Mouse (Mus musculus) heart, postnatal 25 days (tissue): ENCODE measurements around the gene Zic4. TPM values are rescaled to one million over a fixed set of nuclear protein-coding genes. Genes with fewer than 3 reads are reported as not detected.

ENCODE experiments used
- DNase-seq: peaks from one replicate; pipeline ENCODE4 v3.0.0; 2022; ENCODE audit warnings: low spot score
- intact Hi-C: fragments of 180-260 bp; cut with DNase I; formaldehyde crosslinking; loops from one replicate; pipeline ENCODE4 v1.15.1; 2025
- total RNA-seq, 2 experiments: library from RNA; stranded (reverse); gene quantifications; 2 replicates each; pipeline ENCODE4 v1.2.3; 2021

Gene Zic4
- total RNA-seq, 2 experiments from 2014 or later, result not detected

DNA sequence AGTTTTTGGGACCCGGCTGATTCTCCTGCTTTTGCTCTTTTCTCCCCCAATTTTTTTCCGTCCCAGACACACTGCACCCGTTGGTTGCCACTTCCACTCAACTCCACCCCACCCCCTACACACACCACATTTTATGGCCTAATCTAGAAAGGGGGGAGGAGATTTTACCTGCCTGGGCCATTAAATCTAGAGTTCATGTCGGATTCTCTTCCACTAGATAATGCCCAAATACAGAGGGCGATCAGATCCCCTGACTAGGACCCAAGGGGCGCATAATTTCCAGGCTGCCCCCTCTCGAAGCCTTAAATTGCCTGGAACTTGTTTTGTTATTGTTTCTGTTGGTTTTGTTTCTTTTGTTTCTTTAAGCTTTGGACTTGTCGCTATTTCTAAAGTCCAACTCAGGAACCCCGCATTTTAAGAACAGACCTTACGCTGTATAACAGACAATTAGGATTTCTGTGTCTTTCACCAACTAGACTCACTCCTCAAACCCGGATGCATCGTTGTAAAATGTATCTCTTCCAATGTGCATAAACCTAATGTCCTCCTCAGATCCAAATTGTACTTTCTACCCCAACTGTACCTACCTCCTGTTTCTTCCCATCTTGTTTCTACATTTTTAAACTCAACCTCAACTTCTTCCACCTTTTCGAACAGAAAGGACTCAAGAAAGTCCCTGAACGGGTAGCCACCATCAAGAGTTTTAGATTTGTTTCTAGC, 958 bp downstream of the Zic4 start:
- intact Hi-C loops, result no loop called here
- DNase-seq, result no peak

- DNase-seq, result no peak
- intact Hi-C loops, result no loop called here
Measured at GRCm38 (mm10) chr9:91363814-91364126, 1.6 kb downstream of the Zic4 start.

- DNase-seq, result no peak
- intact Hi-C loops, result no loop called here
Measured at GRCm38 (mm10) chr9:91364127-91364970, 2.1 kb downstream of the Zic4 start.

GRCm38 (mm10) chr9:91364971-91365501, 2.8 kb downstream of the Zic4 start:
- intact Hi-C loops, result no loop called here
- no peak for DNase-seq

DNA sequence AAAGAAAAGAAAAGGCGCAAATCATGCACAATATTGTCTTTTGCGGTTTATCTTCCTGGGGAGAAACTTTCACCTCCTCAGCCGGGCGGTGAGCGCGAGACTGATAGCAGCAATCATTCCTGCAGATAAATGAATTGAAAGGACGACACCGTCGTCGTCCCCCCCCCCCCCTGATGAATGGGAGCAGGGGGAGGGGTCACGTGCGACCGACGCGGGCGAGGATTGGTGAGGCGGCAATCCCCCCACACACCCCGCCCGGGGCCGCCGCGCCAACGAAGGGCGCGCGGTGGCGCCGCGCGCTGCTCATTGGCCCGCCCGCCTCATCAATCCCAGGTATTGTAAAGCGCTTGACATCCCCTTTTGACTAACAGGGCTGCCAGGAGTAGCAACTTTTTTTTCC, 3.5 kb downstream of the Zic4 start, which contains the start of gene Zic1:
Gene Zic1, minus strand, starts transcription at position 147 of the 400 bp plus-strand sequence.
- intact Hi-C loops, result no loop called here
- DNase-seq, result no peak

GRCm38 (mm10) chr9:91366226-91366998, 4.2 kb downstream of the Zic4 start:
- DNase-seq, result no peak
- intact Hi-C loops, result no loop called here

DNA sequence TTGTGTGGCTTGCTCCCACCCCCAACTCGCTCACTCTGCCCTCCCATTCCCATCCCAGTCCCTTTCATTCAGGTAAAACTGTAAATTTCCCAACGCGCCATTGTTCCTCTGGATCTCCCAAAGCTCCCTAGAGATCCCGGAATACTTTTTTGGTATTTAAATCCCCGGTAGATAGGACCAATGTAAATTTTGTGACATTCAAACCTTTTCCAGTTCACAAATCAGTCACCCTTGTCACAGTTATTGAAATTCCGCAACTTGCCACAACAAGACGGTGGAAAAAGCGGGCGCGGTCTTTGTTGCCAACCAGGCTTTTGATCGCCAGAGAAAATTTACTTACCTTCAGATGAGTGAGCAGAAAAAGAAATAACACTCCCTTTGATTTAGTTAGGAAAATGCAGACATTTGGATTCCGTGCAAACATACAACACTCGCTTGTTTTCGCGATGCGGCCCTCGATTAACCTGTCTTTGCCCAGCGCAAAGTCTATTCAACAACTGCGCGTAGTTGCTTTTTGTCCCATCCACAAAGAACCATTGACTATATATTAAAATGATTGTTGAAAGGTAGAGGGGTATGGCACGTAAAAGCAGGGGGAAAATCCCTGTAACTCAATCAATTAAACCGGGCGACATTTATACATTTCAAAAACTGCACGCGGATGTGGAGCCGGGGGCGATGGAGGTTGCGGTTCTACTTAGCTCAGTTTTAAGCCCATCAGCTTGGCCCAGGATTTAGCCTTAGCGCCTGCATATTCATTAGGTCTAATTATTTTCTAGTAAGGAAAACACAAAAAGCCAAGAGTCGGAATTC, 5.0 kb downstream of the Zic4 start:
- intact Hi-C loops, result no loop called here
- DNase-seq, result no peak

GRCm38 (mm10) chr9:91368150-91368549, 5.9 kb downstream of the Zic4 start:
- intact Hi-C loops, result no loop called here
- DNase-seq, result no peak

- intact Hi-C loops, result no loop called here
- no peak for DNase-seq
Measured at GRCm38 (mm10) chr9:91368946-91369292, 6.7 kb downstream of the Zic4 start.

DNA sequence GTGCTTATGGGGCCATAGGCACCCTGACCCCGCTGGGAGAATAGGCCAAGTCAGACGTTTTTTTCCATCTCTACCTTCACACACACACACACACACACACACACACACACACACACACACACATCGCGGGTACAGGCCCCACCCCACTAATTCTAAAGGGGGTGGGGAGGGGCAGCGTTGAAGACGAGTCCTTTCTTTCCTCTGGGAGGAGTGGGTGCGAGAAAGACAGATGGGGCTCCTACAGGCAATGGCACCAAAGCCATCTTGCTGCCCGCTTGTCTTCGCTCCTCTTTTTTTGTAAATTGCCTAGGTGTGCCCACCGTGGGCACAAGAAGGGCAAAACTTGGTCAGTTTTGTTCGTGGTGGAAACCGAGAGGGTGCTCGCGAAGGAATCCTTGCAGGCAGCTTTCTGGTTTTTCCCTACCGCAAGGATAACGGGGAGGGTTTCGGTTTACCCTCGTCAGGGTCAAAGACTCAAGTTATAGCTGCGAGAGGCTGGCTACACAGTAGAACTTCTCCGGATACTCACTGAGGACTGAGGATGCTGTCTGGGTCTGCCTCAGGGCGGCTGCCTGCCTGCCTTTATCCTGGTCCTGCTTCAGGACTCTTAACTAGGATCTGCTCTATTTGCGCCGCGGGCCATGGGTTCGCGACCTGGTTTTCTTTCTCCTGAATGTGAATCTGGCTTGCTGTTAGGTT, 7.2 kb downstream of the Zic4 start:
- intact Hi-C loops, result no loop called here

DNA sequence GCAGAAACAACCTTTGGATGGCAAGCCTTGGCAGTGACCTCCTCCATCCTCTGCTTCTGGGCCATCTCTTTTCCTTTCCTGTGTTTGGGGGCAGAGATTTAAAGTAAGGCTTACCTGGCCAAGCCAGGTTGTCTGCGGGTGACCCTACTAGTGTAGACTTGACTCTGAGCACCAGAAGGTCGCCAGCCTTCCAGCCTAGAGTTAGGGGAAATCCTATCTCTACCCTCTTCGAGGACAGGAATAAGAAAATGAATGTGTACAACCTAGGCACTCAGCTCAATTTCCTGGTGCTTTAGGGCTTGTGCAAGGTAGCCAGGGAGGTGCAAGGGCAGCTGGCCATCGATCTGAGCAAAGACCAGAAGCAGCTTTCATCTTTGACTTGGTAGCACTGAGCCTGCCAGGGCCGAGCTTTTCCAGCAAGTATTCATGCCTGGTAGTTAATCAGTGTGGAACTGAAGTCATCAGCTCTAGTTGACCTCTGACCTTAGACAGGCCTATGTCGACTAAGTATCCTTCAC, 8.0 kb downstream of the Zic4 start:
- intact Hi-C loops, result no loop called here
- no peak for DNase-seq

More for the DNA sequence above, 7.2 kb downstream of the Zic4 start:
- DNase-seq, result no peak

- intact Hi-C loops, result no loop called here
- DNase-seq, result no peak
Measured at GRCm38 (mm10) chr9:91371011-91371410, 8.8 kb downstream of the Zic4 start.

- no peak for DNase-seq
- intact Hi-C loops, result no loop called here
Measured at GRCm38 (mm10) chr9:91371608-91372007, 9.4 kb downstream of the Zic4 start.

GRCm38 (mm10) chr9:91373811-91374575, 11.8 kb downstream of the Zic4 start:
- no peak for DNase-seq
- intact Hi-C loops, result no loop called here

DNA sequence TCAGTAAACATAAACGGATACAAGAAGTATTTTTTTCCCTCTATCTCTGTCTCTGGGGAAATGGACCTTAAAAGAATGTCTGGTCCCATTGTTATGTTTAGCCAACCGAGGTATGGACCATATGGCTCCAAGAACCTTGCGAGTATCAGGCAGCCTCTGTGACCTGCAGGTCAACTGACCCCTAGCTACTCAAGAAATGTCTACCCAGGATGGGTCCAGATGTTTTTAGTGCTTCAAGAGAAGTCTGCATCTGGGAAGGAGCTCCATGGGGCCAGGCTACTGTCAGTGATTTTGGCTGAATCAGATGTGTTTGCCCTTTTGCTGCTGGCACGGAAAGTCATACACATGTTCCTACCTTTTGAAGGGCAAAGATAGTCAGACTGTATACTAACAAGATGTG, 12.5 kb downstream of the Zic4 start:
- intact Hi-C loops, result no loop called here
- no peak for DNase-seq

DNA sequence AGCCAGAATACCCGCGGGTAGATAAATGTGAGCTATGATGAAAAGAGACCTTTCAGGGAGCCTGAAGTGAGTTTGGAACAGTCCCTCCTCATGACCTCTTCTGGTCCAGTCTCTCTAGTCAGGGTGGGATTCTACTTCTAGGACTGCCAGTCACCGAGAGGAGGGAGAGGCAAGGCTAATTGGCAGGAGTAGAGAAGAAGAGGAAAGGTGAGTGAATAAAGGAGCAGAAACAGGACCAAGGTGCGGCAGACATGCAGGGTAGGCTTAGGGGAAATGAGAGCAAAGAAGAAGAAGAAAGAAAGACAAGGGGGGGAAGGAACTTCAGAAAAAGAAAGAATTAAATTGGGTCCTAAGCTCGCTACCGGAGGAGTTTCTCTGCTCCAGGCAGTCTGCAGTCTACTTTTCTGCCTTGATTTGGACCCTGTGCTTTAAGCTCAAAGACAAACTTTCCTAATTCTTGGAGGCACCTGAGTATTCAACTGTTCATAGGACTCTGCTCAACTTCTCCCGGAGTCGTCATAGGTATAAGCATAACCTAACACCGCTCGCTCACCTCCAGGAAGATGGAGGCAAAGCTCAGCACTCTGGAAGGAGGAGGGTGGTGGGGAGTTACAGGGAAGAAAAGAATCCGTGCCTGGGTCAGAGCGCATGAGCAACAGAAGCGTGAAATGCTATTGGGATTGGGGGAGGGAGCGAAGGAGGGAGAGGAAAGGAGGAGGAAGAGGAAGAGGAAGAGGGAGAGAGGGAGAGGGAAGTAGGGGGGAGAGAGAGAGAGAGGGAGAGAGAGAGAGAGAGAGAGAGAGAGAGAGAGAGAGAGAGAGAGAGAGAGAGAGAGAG, 15.0 kb downstream of the Zic4 start:
- no peak for DNase-seq
- intact Hi-C loops, result no loop called here

DNA sequence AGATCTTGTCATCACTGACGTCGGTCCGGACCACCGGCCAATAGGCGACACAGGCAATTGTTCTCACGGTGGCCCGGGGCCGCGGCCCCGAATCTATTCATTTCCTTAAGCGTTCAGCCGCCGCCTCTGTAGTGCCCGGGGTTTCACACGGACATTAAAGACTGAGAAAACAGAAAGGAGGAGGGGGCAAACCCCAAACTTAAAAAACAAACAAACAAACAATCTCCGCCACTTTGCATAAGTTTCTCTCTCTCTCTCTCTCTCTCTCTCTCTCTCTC, 15.6 kb downstream of the Zic4 start:
- intact Hi-C loops, result no loop called here
- no peak for DNase-seq
